10 mouse cellular contexts compared by ENCODE assay signal in the genomic region with DNA sequence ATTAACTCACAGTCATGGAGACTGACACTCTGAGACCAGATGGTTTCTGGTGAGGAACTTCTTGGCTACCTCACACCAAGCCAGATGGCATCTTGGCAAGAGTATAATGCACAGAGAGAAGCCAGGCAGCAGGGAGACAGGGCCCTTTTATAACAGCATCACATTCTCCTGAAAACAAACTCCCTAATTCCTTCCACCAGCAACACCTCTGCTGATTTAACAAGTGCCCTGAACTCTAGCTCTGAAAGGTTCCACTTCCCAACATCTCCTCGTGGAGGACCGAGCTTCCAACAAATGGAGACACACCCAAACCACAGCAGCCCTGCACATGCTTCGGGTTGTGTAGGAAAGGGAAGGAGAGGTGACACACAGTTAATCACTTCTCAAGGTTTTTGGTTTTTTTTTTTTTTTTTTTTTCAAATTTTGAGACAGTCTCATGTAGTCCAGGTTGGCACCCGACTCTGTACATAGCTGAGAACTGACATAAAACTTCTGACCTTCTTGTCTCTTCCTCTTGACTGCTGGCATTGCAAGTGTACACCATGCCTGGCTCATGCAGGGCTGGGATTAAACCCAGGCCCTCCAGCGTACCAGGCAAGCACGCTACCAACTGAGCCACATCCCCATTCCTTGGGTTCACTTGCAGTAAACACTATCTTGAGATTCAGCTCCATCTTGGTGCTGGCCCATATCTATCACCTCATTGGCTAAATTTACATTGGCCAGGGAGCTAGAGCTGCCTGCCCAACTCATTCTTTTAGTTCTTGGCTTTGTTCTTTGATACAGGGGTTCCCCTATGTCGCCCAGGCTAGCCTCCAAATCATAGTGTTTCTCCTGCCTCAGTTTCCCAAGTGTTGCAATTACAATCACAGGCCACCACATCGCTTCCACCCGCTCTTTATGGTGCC. TPM values are rescaled to one million over a fixed set of nuclear protein-coding genes. Genes with fewer than 3 reads are reported as not detected.
DNase-seq lines count a peak whose midpoint lies in the region; ATAC-seq lines count a peak whose summit lies in the region.
"Had no signal": no experiment of that assay in that cellular context is flagged by ENCODE, and none has a peak within 500 bp of the region (broad histone marks: within the 10 kb centered on the region; RNA-seq: fewer than 3 reads in every experiment).

No protein-coding gene starts in this region.

- ATAC-seq in heart, embryonic 15.5 days (replicated peaks; ENCODE audit: insufficient number of reproducible peaks, insufficient read depth, low FRiP score, low read depth), result no peak
- no peak for ATAC-seq in erythroid progenitor cell, adult 5-6 weeks (replicated peaks; ENCODE audit: low FRiP score, poor library complexity, severe bottlenecking)

- no peak overlapping the region for H3K9ac ChIP-seq in heart, embryonic 15.5 days
- H3K9ac ChIP-seq: lung, embryonic 14.5 days had no signal

- peaks cover 34% of the 10 kb centered on the region for H3K4me1 ChIP-seq in heart, embryonic 15.5 days (replicated peaks)

- WGBS in heart, embryonic 15.5 days, result 55% methylated on average over 9 of the region's 9 CpGs

- H3K27ac ChIP-seq in heart, embryonic 15.5 days, result peak overlapping the region; percentile 60

- H3K9me3 ChIP-seq in heart, embryonic 15.5 days (replicated peaks), result no peaks in the 10 kb centered on the region

- no peak overlapping the region for H3K4me3 ChIP-seq in heart, embryonic 15.5 days

- DNase-seq in gastrocnemius, adult 18-20 months (ENCODE audit: low spot score), result peak; percentile 55
- no peak for DNase-seq in gastrocnemius, postnatal 10 days
- DNase-seq in 3134 (ENCODE audit: extremely low read depth, insufficient read length, low spot score) (peak; percentile 71), MN1 (ENCODE audit: low spot score) (no peak)
- DNase-seq in cerebellum, adult 18-20 months, result peak; percentile 84 to 90
- DNase-seq in adrenal gland, adult 2 months, result no peak
- DNase-seq: kidney, adult 8-10 months; lung, embryonic 14.5 days had no signal

- H3K36me3 ChIP-seq in heart, embryonic 15.5 days, result no peaks in the 10 kb centered on the region

- 0 out of 2 replicates have a peak overlapping the region, but pooled peaks have one; percentile 14 for H3K4me2 ChIP-seq in heart, embryonic 15.5 days
- H3K4me2 ChIP-seq: lung, embryonic 14.5 days had no signal

- no peaks in the 10 kb centered on the region for H3K27me3 ChIP-seq in heart, embryonic 15.5 days

RNA-seq across cellular contexts. Expression of a gene that starts 13.7 kb away (rescaled TPM):
- total RNA-seq in gastrocnemius, adult 18-20 months (2021), result 10 to 100 TPM; 24.0 to 27.5 TPM
- total RNA-seq in gastrocnemius, postnatal 10 days (2021), result 10 to 100 TPM; 23.7 to 25.6 TPM
- 27.1 and 27.7 TPM in 2 replicates for polyA plus RNA-seq in heart, embryonic 15.5 days (2015; fragmentation: Nextera tagmentation; extraction: Ambion mirVana)
- total RNA-seq in adrenal gland, adult 2 months (2021), result 10 to 100 TPM; 21.8 to 31.7 TPM
- 1.4 and 1.5 TPM in 2 replicates for polyA plus RNA-seq in adrenal gland, adult 2 months (2012; rRNA removed)
- 4.6 and 7.9 TPM in 2 replicates for total RNA-seq in erythroid progenitor cell, adult 5-6 weeks (2015; ENCODE audit: low replicate concordance)
- total RNA-seq in erythroid progenitor cell, adult 5-6 weeks (2017; ENCODE audit: low replicate concordance), result 9.8 and 17.5 TPM in 2 replicates

RNA-seq across cellular contexts. Expression of a gene that starts 17.8 kb away (rescaled TPM):
- 10 to 100 TPM; 26.1 to 26.7 TPM for total RNA-seq in gastrocnemius, adult 18-20 months (2021)
- total RNA-seq in gastrocnemius, postnatal 10 days (2021), result 10 to 100 TPM; 36.7 to 44.2 TPM
- 36.4 and 42.3 TPM in 2 replicates for polyA plus RNA-seq in heart, embryonic 15.5 days (2015; fragmentation: Nextera tagmentation; extraction: Ambion mirVana)
- total RNA-seq in adrenal gland, adult 2 months (2021), result 10 to 100 TPM; 36.2 to 39.0 TPM
- polyA plus RNA-seq in adrenal gland, adult 2 months (2012; rRNA removed), result 8.5 and 11.7 TPM in 2 replicates
- 7.1 and 8.3 TPM in 2 replicates for total RNA-seq in erythroid progenitor cell, adult 5-6 weeks (2015; ENCODE audit: low replicate concordance)
- 4.1 and 6.8 TPM in 2 replicates for total RNA-seq in erythroid progenitor cell, adult 5-6 weeks (2017; ENCODE audit: low replicate concordance)

Comparison
In these comparisons a context has a peak if more than half of its experiments do, and no peak if none do; other contexts are left out.
1. DNase-seq: peak in gastrocnemius, adult 18-20 months (single experiment), 3134 (single experiment) and cerebellum, adult 18-20 months (2 of 2); none in gastrocnemius, postnatal 10 days (single experiment), MN1 (single experiment) and adrenal gland, adult 2 months (single experiment).